Mouse (Mus musculus) forelimb bud, embryonic 11.5 days (tissue): ENCODE data around the gene Zcrb1.
A peak's percentile ranks its signal among the peaks of the same experiment; 100 is the strongest.

ENCODE experiments used
- DNase-seq: peaks from one replicate; pipeline ENCODE4 v3.0.0-alpha.2; 2012; ENCODE audit warnings: low read depth, low spot score

The Zcrb1 gene

DNA sequence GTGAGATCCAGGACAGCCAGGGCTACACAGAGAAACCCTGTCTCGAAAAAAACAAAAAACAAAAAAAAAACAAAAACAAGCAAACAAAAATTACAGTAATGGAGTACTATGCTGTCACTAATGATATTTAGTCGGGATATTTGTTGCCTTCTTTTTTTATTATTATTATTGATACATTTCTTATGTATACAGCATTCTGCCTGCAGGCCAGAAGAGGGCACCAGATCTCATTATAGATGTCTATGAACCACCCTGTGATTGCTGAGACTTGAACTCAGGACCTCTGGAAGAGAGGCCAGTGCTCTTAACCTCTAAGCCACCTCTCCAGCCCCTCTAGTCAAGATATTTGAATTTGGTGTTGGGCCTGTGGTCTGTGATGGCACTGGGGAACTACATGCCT lies 26.3 kb downstream of the Zcrb1 start:
- DNase-seq: no peak

DNA sequence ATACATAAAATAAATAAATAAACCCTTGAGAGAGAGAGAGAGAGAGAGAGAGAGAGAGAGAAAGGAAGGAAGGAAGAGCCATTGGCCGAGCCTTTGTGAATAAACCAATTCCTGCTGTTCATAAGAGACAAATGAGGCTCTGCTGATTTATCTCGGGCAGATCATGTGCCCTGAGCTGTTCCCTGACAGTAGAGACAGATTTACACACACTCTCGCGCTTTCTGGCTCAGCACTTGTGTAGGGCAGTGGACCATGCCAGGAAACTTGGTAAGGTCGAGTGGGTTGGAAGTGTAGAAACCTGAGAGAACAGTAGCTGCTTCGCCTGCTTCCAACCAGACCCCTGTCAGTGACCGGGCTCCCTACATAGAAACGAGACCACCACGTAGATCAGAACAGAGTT lies 29.6 kb downstream of the Zcrb1 start:
- no peak for DNase-seq

DNA sequence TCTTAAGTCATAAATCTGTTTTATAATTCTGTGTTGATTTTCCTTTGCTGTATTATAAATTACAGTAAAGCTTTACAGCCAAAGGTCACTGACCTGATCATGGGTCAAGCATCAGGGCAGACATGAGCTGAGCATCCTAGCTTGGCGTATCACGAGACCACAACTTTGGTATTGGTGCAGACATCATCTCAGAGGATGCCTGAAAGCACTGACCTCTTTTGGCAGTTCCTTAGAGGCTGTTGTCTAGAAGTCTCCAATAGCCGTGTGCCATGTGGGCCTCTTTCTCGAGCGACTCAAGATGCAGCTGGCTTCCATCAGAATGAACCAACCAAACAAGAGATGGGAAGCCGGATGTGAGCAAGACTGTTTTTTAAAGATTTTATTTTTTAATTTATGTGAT lies 32.6 kb downstream of the Zcrb1 start:
- no peak for DNase-seq

DNA sequence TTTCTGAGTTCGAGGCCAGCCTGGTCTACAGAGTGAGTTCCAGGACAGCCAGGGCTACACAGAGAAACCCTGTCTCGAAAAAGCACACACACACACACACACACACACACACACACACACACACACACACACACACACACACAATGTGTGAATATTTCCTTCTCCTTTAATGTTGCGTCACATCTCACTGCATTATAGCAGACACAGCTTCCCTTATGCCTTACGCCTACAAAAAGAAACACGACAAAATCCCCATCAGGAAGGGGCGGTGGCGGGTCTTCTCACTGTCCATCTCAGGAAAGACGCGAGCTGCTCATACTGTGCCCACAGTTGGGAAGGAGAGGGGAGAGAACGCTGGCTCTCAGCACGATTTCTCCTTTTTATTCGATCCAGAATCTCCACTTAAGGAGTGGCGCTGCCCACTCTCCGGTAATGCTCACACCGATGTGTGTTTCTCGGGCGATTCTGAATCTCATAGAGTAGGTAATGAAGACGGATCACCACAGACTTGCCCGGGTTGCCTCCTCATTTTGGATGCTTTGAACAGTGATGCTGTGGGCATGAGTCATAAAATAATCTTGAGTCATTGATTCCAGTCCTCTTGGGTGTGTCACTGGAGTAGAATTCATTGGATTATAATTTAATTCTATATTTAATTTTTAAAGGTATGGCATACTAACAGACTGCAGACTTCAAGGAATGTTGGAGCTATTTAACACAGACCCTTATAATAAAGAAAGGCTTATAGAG lies 39.6 kb downstream of the Zcrb1 start:
- no peak for DNase-seq

DNA sequence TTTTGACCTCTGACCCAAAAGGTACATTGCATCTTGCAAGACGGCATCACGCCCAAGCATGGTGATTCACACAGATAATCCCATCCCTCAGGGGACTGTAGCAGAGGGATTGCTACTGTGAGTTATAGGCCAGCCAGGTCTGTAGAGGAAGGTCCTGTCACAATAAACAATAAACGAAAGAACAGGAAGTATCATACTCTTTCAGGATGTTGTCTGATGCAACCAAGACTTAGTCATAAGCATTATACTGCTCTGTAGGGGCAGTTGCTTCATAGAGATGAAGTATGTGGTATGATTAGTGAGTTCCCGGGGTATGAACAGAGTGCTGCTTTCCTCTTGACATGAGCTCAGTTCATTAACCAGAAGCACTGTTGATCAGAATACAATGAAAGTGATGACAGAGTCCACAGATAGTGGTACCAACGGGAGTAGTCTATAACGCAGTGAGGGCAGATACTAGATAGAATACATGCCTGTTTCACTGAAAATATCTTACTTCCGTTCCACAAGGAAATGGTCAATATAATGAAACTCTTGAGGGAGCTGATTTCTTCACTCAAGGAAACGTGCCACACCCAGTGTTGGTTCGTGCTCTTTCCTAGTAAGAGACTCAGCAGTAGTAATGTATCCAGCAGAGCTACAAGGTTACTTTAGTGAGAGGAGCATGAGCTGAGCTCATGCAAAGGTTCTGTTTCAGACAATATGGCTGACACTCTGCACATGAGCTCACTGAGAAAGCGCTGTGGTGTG lies 57.3 kb downstream of the Zcrb1 start:
- DNase-seq: no peak

DNA sequence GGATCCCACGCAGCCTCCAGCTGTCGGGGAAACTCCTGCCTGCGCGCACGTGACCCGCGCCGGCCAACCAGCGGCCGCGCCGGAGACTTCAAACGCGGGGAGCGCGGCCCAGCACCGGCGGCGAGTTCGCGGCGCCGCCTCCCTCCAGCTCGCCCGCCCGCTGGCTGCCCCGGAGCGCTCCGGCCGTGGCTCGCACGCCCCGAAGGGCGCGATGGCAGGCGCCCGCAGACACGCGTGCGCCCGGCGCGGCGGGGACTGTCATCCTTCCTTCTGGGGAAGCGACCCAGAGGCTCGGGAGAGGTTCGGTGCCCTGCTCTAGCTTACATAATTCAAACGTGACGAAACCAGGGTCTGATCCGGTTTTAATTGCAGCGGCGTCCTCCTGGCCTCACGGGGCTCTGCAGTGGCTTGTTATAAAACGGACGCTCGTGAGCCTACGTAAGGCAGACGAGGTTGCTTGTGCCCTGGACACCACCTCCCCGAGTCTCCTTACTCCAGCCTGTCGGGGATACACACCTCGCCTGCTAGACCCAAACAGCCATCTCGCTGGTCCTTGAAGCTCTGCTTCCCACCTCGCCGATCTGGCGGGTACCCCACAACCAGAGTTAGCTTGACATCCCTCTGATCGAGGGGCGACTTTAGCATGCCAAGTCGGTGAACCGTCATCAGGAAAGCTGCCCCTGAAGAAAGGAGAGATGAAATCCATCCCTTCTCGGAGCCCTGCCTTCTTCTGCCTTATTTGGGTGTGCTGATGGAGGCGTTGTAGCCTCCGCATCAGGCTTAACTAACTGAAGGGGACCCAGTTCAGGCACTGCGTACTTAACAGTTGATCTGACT lies 61.0 kb downstream of the Zcrb1 start, which contains the start of gene Yaf2:
Yaf2 (minus strand) TSS at position 11 of the 837 bp plus-strand sequence.
- DNase-seq: peak; percentile 81

DNA sequence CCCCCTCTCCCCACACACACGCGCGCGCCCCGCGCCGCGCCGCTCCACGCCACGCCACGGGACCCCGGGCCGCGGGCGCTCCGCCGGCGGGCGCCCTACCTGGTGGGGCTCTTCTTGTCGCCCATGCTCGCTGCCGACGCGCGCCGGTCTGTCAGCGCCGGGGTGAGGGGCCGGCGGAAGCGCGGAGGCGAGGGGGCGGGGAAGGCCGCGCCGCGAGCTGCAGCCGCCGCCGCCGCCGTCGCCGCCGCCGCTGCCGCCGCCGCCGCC lies 61.5 kb downstream of the Zcrb1 start:
- no peak for DNase-seq
